Mouse (Mus musculus): Measurements from ENCODE around the gene Ctsz.

Ctsz gene

GRCm38 (mm10) chr2:174441898-174442297, 3.1 kb upstream of the Ctsz start:
- DNase-seq (ENCODE audit: low spot score): no peak

DNA sequence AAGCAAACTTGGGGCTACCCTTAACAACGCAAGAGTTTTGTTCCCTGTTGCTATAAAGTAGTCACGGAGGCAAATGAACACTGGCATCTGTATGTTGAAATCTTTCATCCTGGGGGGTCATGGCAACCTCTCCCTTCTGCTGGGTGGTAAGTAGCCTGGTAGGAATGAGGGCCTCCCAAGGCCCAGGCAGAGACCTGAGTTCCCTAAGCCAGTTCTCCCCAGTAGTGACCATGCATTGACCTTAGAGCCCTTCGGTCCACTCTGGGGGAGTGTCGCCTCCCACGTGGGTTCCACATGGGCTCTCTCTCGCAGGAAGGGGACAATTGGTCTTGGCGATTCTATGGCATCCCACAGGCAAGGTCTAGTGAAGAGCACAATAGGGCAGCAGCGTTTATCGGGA, 1.1 kb upstream of the Ctsz start:
- no peak for DNase-seq (ENCODE audit: low spot score)

DNA sequence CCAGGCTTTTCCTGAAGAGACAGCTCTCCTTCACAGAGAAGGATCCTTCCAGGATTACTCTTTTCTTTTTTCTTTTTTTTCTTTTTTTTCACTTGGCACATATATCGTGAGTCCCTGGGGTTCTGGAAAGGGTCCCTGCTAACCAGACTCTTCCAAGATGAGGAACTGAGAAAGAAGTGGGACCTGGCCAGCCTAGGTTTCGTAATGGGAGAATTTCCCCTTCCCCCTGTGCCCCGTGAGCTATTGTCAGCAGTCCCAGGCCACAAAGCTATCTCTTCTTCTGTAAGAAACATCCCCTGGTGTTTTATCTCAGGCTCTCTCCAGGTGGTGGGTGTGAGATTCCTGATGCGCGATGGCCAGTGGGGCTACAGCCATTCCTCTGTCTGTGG, 605 bp upstream of the Ctsz start:
- peak; percentile 32 for DNase-seq (ENCODE audit: low spot score)

GRCm38 (mm10) chr2:174438181-174438580, 658 bp downstream of the Ctsz start:
- no peak for DNase-seq (ENCODE audit: low spot score)

DNA sequence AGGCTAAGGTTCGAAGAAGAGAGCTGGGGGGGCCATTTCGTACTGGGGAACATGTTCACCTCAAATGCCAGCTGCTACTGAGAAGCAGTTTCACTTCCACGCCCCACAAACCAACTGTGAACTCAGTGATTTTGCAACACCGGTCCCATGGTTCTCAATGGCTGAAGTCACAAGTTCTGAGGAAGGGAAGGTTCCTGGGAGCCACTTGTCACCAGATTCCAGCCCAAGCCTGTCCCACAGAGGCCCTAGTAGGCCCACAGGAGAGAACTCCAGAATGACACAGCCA, 1.2 kb downstream of the Ctsz start:
- peak; percentile 79 for DNase-seq (ENCODE audit: low spot score)

GRCm38 (mm10) chr2:174436916-174437696, 1.7 kb downstream of the Ctsz start:
- DNase-seq (ENCODE audit: low spot score): no peak

DNA sequence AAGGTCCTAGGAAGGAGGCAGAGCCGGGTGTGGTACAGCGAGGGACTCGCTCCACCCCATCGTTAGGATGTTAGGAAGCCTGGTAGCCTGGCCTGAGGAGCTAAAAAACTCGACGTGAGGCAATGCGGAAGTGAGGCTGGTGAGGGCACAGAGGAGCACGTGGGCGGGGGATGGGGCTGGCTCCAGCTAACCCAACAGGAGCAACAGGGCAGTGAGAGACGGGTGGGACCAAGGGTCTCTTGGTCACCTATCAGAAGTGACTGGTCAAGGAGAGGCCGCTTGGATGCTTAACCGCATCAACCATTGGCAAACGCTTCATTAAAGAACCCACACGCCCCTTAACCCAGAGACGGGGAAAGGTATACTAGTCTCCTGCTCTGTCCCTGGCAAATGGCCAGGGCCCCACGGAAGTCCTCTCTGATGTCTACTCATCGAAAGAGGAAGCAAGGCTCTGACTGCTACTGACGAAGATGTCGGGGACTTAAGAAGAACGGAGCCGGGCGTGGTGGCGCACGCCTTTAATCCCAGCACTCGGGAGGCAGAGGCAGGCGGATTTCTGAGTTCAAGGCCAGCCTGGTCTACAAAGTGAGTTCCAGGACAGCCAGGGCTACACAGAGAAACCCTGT, 2.6 kb downstream of the Ctsz start:
- peak; percentile 45 for DNase-seq (ENCODE audit: low spot score)

- no peak for DNase-seq (ENCODE audit: low spot score)
Measured at GRCm38 (mm10) chr2:174434943-174435342, 3.9 kb downstream of the Ctsz start.

- DNase-seq (ENCODE audit: low spot score): no peak
Measured at GRCm38 (mm10) chr2:174428996-174429591, 9.7 kb downstream of the Ctsz start.

DNA sequence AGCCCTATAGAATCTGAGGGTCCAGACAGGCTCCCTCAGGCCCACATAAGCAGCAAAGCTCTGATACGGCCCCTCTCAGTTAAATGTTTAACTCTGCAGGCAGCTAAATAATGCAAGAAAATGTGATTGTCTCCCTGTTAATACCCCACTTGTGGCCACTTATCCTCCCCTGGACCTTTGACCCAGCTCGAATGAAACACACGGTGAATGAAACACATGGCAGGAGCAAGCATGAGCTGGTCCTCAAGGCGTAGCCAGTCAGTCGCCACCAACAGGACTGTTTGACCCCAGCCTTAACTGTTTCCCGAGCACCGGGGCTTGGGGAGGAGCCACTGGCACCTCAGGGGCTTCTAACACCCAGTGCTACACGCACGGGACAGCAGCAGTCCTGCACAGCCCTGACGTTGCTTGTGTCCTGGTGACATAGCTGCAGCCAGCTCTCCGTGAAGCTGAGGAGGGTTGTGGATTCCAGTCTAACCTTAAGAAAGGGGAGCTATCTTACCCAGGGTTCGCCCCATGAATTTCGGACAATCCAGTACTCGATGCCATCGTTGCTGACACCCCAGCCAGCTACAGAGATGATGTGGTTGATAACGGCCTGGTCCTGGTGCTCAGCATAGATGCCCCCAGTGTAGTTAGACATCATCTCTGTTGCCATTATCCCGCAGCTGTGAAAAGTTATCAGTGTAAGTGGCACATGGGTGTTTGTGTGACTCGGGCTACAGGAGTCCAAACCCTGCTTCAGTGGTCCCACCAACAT, 10.6 kb downstream of the Ctsz start:
- no peak for DNase-seq (ENCODE audit: low spot score)

DNA sequence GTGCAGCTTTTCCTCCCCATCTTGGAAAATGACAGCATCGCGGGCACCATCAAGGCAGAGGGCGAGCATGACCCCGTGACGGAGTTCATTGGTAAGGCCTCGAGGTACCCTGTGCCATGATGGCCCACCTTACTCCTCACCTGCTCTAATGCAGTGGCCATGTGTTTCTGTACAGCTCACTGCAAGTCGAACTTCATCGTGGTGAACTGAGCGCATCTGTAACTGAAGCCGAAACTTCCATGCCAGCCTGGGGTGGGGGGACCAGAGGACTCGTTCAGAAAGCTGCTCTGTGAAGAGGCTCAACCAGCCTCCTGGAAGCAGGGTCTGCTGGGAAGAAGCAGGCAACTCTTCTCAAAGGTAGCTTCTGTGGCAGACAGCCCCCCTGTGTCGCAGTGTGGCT, 12.0 kb downstream of the Ctsz start:
- no peak for DNase-seq (ENCODE audit: low spot score)

DNA sequence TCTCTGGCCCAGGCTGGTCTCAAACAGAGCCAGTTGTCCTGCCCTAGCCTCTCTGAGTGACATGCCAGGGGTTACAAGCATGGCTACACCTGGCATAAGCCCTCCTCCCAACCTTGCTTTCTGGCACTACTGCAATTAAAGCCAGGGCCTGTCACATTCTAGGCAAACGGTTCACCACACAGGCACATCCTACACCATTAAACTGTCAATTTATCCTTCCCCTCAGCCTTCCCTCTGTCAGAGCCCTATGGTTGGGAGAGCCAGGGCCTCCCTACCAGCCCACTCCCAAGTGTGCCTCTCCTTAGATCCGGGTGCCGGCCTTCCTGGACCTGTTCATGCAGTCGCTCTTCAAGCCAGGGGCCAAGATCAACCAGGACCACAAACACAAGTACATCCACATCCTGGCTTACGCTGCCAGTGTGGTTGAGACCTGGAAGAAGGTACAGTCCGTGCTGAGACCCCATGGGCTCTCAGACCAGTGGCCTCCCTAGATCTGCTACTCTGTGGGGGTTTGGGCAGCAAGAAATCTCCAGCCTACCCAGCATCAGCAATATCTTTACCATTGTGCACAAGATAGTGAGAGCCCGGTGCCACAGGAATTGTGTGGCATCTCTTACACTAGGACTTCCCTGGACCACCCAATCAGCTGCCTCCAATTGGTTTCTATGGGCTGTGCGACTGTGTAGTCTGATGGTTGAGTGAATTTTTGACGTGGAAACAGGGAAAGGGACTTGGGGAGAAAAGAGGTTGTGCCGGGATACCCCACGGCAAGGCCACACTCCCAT, 14.3 kb downstream of the Ctsz start:
- DNase-seq (ENCODE audit: low spot score): no peak

DNA sequence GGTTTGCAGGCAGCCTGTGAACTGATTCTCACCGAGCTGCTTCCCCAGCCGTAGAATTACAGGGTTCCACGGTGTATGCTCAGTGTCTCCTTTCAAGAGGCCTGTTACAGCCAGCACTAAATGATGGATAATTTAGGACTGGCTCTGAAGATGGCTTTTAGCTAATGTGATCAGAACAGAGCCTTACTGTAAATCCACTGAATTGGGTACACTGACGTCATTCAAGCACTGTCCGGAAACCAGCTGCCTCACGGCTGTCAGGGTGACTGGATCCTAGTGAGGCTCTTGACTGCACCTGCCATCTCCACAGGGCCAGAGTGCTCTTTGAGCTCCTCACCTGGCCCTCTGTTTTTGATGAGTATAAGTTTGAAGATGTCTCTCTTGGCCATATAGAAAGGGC, 17.7 kb downstream of the Ctsz start:
- no peak for DNase-seq (ENCODE audit: low spot score)

DNA sequence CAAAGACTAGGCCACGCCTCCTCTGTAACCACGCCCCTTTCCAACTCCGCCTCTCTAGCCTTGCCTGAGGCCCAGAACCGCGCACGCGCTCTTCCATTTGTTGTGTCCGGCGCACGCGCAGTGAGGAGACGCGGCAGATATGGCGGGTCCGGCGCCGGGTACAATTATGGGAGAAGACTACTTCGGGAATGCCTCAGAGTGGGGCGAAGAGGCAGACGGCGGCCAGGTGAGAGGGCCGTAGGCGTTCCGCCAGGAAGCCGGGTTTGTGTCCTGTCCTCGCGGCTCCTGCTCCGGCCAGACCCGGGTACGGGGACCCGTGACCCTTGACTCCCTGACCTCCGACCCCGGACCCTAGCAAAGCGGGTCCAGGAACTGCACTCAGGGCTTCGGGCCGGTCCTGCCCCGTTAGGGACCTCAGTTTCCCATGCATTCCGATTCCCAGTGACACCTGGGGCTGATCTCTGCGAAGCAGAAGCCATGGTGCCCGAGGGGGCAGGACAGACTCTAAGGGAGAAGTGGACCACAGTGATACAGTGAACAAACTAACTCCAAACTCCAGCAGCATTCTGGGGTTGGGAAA, 23.0 kb downstream of the Ctsz start, which contains the start of gene Nelfcd:
Gene Nelfcd, plus strand, starts transcription at position 74 of the 580 bp plus-strand sequence.
- peak; percentile 95 for DNase-seq (ENCODE audit: low spot score)

GRCm38 (mm10) chr2:174415001-174415730, 23.7 kb downstream of the Ctsz start:
- no peak for DNase-seq (ENCODE audit: low spot score)

DNA sequence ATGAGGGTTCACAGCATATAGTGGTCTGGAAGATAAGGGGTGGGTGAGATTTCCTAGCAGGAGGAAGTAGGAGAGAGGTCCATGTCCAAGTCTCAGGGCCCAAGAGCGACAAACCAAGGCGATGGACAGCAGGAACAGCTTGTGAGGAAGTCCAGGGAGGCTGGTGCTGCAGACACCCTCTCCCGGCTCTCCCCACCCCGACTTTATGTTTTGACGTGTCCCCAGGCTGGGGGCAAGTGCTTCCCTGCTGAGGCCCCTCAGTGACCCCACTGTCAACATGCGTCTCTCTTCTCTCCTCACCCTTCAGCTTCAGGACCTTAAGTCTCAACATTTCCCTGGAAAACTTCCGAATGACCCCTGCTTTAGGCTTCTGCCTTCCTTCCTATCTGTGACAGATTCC, 25.7 kb downstream of the Ctsz start:
- no peak for DNase-seq (ENCODE audit: low spot score)

- DNase-seq (ENCODE audit: low spot score): no peak
Measured at GRCm38 (mm10) chr2:174410222-174410621, 28.6 kb downstream of the Ctsz start.

DNA sequence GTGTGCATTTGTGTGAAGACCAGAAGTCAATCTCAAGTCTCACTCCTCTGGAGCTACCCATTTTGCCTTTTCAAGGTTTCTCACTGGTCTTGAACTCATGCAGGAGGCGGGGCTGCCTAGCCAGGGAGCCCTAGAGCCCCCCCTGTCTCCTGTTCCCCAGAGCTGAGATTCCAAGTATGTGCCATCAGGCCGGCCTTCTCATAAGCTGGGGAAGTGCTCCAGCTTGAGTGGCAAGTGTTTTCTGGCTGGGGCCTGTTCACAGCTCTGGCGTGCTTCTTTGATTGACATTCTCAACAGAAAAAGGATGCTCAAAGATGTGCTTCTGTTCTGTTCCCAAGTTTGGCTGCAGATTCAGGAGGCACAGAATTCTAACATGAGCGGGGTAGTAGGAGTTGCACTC, 38.4 kb downstream of the Ctsz start:
- no peak for DNase-seq (ENCODE audit: low spot score)

DNA sequence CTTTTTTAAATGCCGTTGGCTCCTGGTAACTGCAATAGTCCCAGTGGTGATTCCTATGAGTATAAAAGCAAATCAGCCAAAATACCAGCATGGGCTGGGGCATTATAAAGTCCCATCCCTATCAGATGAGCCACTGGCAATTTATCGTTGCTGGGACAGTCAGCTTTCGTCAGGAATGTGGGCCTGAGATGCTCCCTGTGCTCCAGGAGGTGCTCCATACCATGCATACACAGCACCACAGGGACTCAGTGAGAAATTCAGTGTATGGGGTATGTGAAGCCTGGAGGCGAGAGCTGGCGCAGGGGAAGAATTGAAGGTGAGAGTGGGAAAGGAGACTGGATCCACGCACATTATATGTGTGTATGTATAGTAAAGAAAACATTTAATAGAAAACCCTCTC, 41.0 kb downstream of the Ctsz start:
- no peak for DNase-seq (ENCODE audit: low spot score)

- DNase-seq (ENCODE audit: low spot score): no peak
Measured at GRCm38 (mm10) chr2:174397065-174397464, 41.8 kb downstream of the Ctsz start.

DNA sequence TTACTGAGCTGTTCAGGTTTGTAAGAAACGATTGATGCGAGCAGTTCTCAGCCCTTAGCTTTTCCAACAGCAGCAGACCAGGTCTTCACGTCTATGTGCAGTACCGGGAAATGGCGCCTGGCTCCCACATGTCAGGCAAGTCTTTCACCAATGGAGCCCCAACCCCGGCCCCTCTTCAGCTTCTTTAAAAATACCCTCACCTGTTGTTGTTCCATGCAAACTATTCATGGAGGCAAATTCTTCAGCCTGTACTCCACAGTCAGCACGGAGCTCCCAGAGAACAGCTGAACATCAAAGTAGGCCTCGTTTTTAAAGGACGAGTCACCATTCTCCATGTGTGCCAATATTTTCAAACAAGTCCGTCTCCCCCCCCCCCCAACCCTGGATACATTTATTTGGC, 42.2 kb downstream of the Ctsz start:
- DNase-seq (ENCODE audit: low spot score): no peak

Data from lung, postnatal 25 days (tissue).